Mouse (Mus musculus) bone marrow, adult 2 months (tissue): ENCODE results near the gene Ift140. TPM values are rescaled to one million over a fixed set of nuclear protein-coding genes. Genes with fewer than 3 reads are reported as not detected.
"Not testable (repeated sequence)": the region's sequence is repeated elsewhere in the genome, so short reads cannot be mapped to it uniquely, and the experiment has no call there.

Experiments used
- H3K27ac ChIP-seq: fragments of 200-500 bp; 2 replicates; pipeline ENCODE4 v1.5.1; 2012; ENCODE audit warnings: low read depth, mild to moderate bottlenecking, control low read depth, inconsistent platforms, low read length; ENCODE audit not compliant: control insufficient read depth, poor library complexity, insufficient read depth
- H3K4me1 ChIP-seq: fragments of 200-500 bp; 2 replicates; pipeline ENCODE4 v1.6.1; 2011; ENCODE audit warnings: low read length; ENCODE audit not compliant: control insufficient read depth, insufficient read depth
- H3K4me3 ChIP-seq: fragments of 200-500 bp; replicated peaks from 2 replicates; pipeline ENCODE3; 2011; ENCODE audit warnings: mild to moderate bottlenecking, low read depth, low read length, control low read depth; ENCODE audit not compliant: control insufficient read depth
- CTCF ChIP-seq: fragments of 200-500 bp; IDR thresholded peaks from 2 replicates; pipeline ENCODE4 v1.5.1; 2011; ENCODE audit warnings: low read length, control low read depth; ENCODE audit not compliant: control insufficient read depth, insufficient read depth
- POLR2A ChIP-seq: fragments of 200-500 bp; IDR thresholded peaks from 2 replicates; pipeline ENCODE4 v1.6.1; 2011; ENCODE audit warnings: low read depth, mild to moderate bottlenecking, control low read depth, low read length, borderline replicate concordance; ENCODE audit not compliant: control insufficient read depth
- WGBS: fragments of 180-500 bp; shearing (Covaris S2); methylation state at CpG from one replicate; pipeline ENCODE4 v1.1.7; 2018; 5-methylcytosine and 5-hydroxymethylcytosine counted together
- polyA plus RNA-seq: library from polyadenylated mRNA; stranded (reverse); fragments of >200 nt; gene quantifications from 2 replicates; pipeline ENCODE4 v1.2.4, GENCODE M21; 2011; ENCODE audit warnings: low replicate concordance; ENCODE audit not compliant: missing spikeins, insufficient read depth, insufficient read length

Gene Ift140
- polyA plus RNA-seq, 1 experiment: 65.1 TPM

GRCm38 (mm10) chr17:25112423-25112810, 96.5 kb downstream of the Ift140 start:
- WGBS: 89% methylated on average over 3 of the region's 3 CpGs
- no peak overlapping the region for H3K27ac ChIP-seq
- TF ChIP-seq POLR2A (no peak), CTCF (no peak)
- H3K4me1 ChIP-seq: no peaks in the 10 kb centered on the region; the same call in 1 of the 2 replicates
- H3K4me3 ChIP-seq: no peak overlapping the region

DNA sequence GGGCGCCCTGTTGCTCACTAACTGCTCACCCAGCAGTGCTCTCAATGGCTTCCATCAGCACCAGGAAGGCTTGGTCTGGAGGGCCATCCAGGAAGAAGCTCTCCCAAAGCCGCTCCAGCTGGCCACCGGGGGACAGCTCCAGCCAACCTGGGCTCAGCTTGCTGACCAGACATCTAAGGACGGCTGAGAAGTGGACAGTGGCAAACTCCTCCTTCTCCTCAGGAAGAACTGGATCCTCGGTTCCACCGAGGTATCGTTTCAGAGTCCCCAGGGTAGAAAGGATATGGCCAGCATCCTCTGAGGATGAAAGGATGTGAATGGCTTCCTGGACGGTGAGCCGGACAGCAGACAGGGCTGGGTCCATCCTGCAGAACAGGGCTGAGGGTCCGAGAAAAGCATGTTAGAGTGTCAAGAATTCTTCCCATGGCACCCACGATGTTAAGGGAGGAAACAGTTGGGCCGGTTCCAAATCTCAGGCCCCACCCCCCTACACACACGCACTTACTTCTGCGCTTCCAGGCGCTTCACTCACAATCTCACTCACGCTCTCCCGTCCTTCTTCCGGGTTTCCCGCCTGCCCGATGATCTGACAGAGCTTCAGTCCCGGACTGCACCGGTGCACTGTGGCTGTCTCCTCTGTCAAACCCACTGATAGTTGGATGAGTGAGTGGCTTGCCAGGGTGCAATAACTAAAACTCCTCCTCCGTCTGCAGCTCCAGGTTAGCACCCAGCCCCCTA, 99.2 kb downstream of the Ift140 start:
- Histone ChIP-seq H3K27ac (peak overlapping the region; percentile 78), H3K4me3 (peak overlapping the region; percentile 71), H3K4me1 (no peaks in the 10 kb centered on the region; the same call in 1 of the 2 replicates)
- no peak for TF ChIP-seq POLR2A
- TF ChIP-seq CTCF: no peak
- 11% methylated on average over 23 of the region's 23 CpGs for WGBS

DNA sequence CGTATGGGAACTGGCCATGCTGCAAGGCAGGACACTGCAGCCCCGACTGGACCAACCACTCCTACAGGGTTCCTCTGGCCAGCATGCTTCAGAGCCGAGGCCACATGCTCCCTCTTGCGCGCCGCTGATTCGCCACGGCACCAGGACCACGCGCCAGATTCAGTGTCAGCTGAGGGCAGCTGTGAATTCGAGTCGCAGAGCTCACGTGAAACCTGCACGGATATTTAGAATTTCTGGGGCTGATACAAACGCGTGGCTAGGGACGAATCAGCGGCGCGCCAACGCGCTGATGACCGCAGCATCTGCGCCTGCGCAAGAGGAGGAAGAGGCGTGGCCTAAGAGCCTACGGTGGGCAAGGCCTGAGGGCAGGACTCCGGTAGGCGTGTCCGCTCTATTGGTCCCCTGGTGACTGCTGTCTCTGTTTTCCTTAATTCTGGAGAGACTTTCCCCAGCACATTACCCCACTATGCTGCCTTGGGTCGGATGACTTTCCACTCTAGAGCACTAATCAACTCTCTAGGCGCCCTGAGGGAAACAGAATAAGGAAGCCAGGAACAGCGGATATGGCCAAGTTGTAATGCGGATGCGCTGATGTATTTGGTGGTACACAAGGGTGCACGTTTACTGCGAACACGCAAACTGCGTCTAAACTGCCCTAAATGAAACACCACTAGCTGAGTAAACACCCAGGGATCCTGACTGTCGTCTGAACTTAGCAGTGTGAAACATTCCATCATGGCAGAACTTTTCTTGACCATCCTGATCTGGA, 100.0 kb downstream of the Ift140 start, which contains the start of gene Telo2:
TSS of gene Telo2 (minus strand) at position 304 of the 769 bp plus-strand sequence.
- Histone ChIP-seq H3K27ac (peak within 1 kb of the TSS; percentile 78), H3K4me3 (peak within 1 kb of the TSS; percentile 71), H3K4me1 (no peaks in the 10 kb centered on the region; the same call in 1 of the 2 replicates)
- peak; percentile 60; the same call in 1 of the 2 replicates for TF ChIP-seq POLR2A
- TF ChIP-seq CTCF: no peak
- WGBS: 6% methylated on average over 40 of the region's 40 CpGs

DNA sequence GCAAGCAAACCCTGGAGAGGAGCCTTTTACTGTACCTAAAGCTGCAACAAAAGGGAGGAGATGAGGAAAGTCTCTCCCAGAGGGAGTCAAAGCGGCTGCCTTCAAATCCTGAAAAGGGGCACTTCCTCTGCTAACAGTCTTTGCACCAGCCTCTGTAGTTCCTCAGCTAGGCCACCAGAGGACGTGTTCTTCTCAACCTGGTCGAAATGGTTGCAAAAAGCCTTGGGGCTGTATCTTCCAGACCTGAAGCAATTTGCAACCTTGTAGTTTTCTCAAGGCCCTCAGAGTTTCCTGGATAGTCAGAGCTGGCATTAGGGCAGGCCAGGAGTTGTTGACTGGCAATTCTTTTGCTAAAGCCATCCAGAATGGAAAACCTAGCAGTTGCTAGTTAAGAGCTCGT, 101.4 kb downstream of the Ift140 start:
- TF ChIP-seq CTCF (peak; percentile 31; the same call in 1 of the 2 replicates), POLR2A (no peak)
- WGBS: 34% methylated on average over 4 of the region's 4 CpGs
- H3K27ac ChIP-seq: no peak overlapping the region
- H3K4me3 ChIP-seq: no peak overlapping the region
- no peaks in the 10 kb centered on the region; the same call in 1 of the 2 replicates for H3K4me1 ChIP-seq

DNA sequence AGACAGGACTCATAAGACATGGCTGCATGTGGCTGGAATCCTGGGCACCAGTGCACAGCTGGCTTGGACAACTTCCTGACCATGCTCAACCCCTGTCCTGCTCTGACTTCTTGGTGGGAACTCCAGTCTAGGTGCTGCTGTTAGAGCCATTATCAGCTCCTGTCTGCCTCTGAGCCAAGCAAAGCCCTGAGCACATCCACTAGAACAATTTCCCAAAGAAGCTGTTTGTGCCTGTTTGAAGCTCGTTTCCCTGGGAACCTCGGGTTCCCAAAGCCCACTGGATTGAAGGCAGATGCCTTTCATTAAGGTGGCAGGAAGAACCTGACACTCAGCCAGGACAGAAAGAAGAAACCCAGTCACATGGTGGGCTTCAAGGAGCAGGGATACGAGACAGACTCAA, 104.5 kb downstream of the Ift140 start, which contains the start of gene Ptx4:
TSS of gene Ptx4 (plus strand) at position 355 of the 400 bp plus-strand sequence.
- Histone ChIP-seq H3K27ac (no peak within 1 kb of the TSS), H3K4me3 (no peak within 1 kb of the TSS), H3K4me1 (peaks cover 1% of the 10 kb centered on the region)
- TF ChIP-seq CTCF (no peak), POLR2A (no peak)
- WGBS: 31% methylated on average over 3 of the region's 3 CpGs

GRCm38 (mm10) chr17:25123979-25124378, 108.1 kb downstream of the Ift140 start:
- H3K4me1 ChIP-seq: peaks cover 1% of the 10 kb centered on the region
- no peak overlapping the region for H3K27ac ChIP-seq

DNA sequence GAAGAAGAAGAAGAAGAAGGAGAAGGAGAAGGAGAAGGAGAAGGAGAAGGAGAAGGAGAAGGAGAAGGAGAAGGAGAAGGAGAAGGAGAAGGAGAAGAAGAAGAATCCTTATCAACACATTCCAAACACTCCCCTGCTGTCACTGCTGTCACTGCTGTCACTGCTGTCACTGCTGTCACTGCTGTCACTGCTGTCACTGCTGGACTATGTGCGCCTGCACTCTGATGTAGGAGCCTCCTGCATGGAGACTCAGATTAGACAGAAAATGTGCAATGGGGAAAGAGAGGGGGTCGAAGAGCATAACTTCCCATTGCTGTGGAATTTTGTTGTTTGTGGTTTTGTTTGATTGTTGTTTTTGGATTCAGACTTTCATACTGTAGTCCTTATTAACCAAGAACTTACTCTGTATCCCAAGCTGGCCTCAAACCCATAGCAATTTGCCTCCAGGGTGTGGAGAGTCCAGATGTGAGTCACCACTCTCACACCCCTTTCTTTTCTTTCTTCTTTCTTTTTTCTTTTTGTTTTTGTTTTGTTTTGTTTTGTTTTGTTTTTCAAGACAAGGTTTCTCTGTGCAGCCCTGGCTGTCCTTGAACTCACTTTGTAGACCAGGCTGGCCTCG, 109.7 kb downstream of the Ift140 start:
- H3K4me3 ChIP-seq, H3K4me1 ChIP-seq, H3K27ac ChIP-seq: not testable (repeated sequence)
- whole genome bisulfite sequencing: 75% methylated on average over 3 of the region's 3 CpGs

More at GRCm38 (mm10) chr17:25123979-25124378, 108.1 kb downstream of the Ift140 start:
- no peak overlapping the region for H3K4me3 ChIP-seq
- WGBS: 26% methylated on average over 7 of the region's 7 CpGs
- TF ChIP-seq CTCF: peak; percentile 58
- TF ChIP-seq POLR2A: no peak

DNA sequence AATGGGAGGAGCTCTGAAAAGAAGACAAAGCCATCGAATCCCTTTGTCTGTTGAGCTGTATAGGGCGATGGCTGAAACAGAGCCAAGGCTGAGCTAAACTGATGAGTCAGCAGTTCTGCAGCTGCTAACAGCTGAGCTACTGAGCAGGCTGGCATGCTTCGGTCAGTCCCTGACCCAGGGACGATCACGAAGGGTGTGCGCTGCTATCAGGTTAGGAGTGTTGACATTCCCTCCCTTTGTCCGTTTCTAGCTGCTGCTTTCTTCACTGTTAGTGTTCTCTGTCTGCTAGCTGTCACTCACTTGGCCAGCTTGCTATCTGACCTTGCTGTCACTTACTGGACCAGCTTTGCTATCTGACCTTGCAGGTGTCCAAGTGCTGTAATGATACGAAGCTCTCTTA, 111.2 kb downstream of the Ift140 start:
- peak overlapping the region; percentile 9 for H3K4me3 ChIP-seq
- peak overlapping the region; percentile 85 for H3K27ac ChIP-seq
- WGBS: 36% methylated on average over 8 of the region's 8 CpGs
- TF ChIP-seq POLR2A: peak; percentile 53; the same call in 1 of the 2 replicates
- TF ChIP-seq CTCF: no peak
- peaks cover 1% of the 10 kb centered on the region for H3K4me1 ChIP-seq
